Mouse (Mus musculus) lung, postnatal 0 days (tissue): ENCODE data around the gene Gm9970.

ENCODE experiments used
- CTCF ChIP-seq: IDR thresholded peaks from 2 replicates; pipeline ENCODE4 v1.5.1; 2016; ENCODE audit warnings: antibody characterized with exemption, mild to moderate bottlenecking
- EP300 ChIP-seq: IDR thresholded peaks from 2 replicates; pipeline ENCODE4 v1.6.1; 2016; ENCODE audit warnings: antibody characterized with exemption, mild to moderate bottlenecking, control low read depth

- TF ChIP-seq EP300 (no peak), CTCF (no peak)
These were observed 11.1 kb upstream of the Gm9970 start for GRCm38 (mm10) chr5:31252151-31252550.
